Mouse (Mus musculus): ENCODE measurements around the gene Gif. TPM values are rescaled to one million over a fixed set of nuclear protein-coding genes. Genes with fewer than 3 reads are reported as not detected.

Gif gene
- polyA plus RNA-seq, 1 experiment from 2014 or later: not detected

DNA sequence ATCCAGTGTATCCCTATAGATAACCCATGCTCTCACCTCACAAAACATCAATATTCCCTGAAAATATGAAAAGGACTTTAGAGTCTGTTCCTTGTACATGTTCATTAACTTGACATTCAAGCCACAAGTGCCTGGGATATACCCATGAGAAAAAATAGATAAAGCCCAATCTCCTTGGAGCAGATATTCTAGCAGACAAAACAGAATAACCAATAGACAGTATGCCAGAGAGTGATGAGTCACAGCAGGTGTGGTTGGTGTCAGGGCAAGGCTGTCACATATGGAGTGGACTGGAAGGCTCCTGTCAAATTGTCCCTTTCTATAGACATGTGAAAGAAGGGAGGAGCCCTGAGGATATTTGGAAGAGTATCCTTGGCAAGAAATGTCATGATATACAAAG lies 1.7 kb upstream of the Gif start:
- H3K27ac ChIP-seq (ENCODE audit: low read length): no peak overlapping the region
- no peaks in the 10 kb centered on the region for H3K4me1 ChIP-seq (ENCODE audit: control insufficient read depth, insufficient read depth, low read length)
- no peaks in the 10 kb centered on the region for H3K27me3 ChIP-seq (replicated peaks; ENCODE audit: control insufficient read depth, insufficient read depth, low read length)
- no peak for ATAC-seq
- H3K9me3 ChIP-seq (ENCODE audit: control insufficient read depth, low read length): no peaks in the 10 kb centered on the region
- no peak overlapping the region for H3K9ac ChIP-seq (ENCODE audit: low read depth, low read length)
- no peaks in the 10 kb centered on the region for H3K36me3 ChIP-seq (ENCODE audit: control insufficient read depth, insufficient read depth, low read length)
- no peak overlapping the region for H3K4me2 ChIP-seq (ENCODE audit: low read depth, low read length)
- no peak overlapping the region for H3K4me3 ChIP-seq (ENCODE audit: low read length)

DNA sequence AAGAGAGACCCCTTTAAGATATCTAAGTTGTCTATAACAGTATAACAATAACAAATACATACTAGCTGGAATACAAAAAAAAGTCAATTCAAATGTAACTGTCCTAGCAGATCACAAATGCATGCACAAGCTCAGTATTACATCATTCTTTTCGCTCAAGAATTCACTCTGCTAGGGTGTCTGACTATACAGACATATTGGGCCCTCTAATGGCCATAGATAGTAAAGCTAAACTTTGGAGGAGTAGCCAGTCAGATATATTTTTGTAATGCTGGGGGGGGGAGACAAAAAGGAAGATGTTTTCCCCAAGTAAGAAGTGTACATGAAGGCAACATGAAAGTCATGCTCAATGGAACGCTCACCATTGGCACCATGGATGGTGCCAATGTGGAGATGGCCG lies 17.7 kb downstream of the Gif start:
- H3K9me3 ChIP-seq (ENCODE audit: control insufficient read depth, low read length): no peaks in the 10 kb centered on the region
- H3K27ac ChIP-seq (ENCODE audit: low read length): no peak overlapping the region
- H3K9ac ChIP-seq (ENCODE audit: low read depth, low read length): no peak overlapping the region
- ATAC-seq: no peak
- 76% methylated on average over 3 of the region's 3 CpGs for WGBS
- H3K4me3 ChIP-seq (ENCODE audit: low read length): no peak overlapping the region
- no peaks in the 10 kb centered on the region for H3K4me1 ChIP-seq (ENCODE audit: control insufficient read depth, insufficient read depth, low read length)
- H3K4me2 ChIP-seq (ENCODE audit: low read depth, low read length): no peak overlapping the region
- no peaks in the 10 kb centered on the region for H3K36me3 ChIP-seq (ENCODE audit: control insufficient read depth, insufficient read depth, low read length)
- H3K27me3 ChIP-seq (replicated peaks; ENCODE audit: control insufficient read depth, insufficient read depth, low read length): no peaks in the 10 kb centered on the region

GRCm38 (mm10) chr19:11766413-11766812 lies 19.1 kb downstream of the Gif start:
- Histone ChIP-seq H3K27ac (ENCODE audit: low read length) (no peak overlapping the region), H3K27me3 (replicated peaks; ENCODE audit: control insufficient read depth, insufficient read depth, low read length) (no peaks in the 10 kb centered on the region), H3K36me3 (ENCODE audit: control insufficient read depth, insufficient read depth, low read length) (no peaks in the 10 kb centered on the region), H3K4me1 (ENCODE audit: control insufficient read depth, insufficient read depth, low read length) (peaks cover 4% of the 10 kb centered on the region), H3K4me2 (ENCODE audit: low read depth, low read length) (no peak overlapping the region), H3K9me3 (ENCODE audit: control insufficient read depth, low read length) (no peaks in the 10 kb centered on the region), H3K9ac (ENCODE audit: low read depth, low read length) (no peak overlapping the region), H3K4me3 (ENCODE audit: low read length) (no peak overlapping the region)
- 67% methylated on average over 4 of the region's 4 CpGs for WGBS
- no peak for ATAC-seq

GRCm38 (mm10) chr19:11768163-11768562 lies 20.8 kb downstream of the Gif start:
- no peak for ATAC-seq
- 7% methylated on average over 3 of the region's 3 CpGs for WGBS
- Histone ChIP-seq H3K4me3 (ENCODE audit: low read length) (no peak overlapping the region), H3K36me3 (ENCODE audit: control insufficient read depth, insufficient read depth, low read length) (no peaks in the 10 kb centered on the region), H3K27ac (ENCODE audit: low read length) (no peak overlapping the region), H3K4me1 (ENCODE audit: control insufficient read depth, insufficient read depth, low read length) (peaks cover 4% of the 10 kb centered on the region), H3K9ac (ENCODE audit: low read depth, low read length) (no peak overlapping the region), H3K9me3 (ENCODE audit: control insufficient read depth, low read length) (no peaks in the 10 kb centered on the region), H3K27me3 (replicated peaks; ENCODE audit: control insufficient read depth, insufficient read depth, low read length) (no peaks in the 10 kb centered on the region), H3K4me2 (ENCODE audit: low read depth, low read length) (no peak overlapping the region)

DNA sequence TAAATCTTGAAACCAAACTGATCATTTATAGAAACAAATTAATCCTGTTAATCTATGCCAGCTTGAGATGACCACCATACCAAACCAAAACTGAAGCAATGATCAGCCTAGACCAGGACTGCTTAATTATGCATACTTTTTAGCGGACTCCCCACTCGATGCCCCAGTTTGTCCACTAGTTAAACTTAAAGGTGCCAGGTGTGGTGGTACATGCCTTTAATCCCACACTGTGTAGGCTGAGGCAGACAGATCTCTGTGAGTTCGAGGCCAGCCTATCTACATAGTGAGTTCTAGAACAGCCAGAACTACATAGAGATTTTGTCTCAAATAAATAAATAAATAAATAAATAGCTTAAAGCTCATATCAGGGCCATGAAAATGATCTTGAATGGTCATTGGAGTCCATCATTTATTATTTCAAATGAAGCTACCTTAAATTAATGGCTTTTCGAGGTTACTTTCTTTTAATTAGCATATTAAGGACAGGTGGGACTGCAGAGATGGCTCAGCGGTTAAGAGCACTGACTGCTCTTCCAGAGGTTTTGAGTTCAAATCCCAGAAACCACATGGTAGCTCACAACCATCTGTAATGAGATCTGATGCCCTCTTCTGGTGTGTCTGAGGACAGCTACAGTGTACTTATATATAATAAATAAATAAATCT lies 22.0 kb downstream of the Gif start:
- WGBS: 87% methylated on average over 5 of the region's 5 CpGs
- Histone ChIP-seq H3K27me3 (replicated peaks; ENCODE audit: control insufficient read depth, insufficient read depth, low read length) (no peaks in the 10 kb centered on the region), H3K36me3 (ENCODE audit: control insufficient read depth, insufficient read depth, low read length) (no peaks in the 10 kb centered on the region), H3K27ac (ENCODE audit: low read length) (no peak overlapping the region), H3K4me1 (ENCODE audit: control insufficient read depth, insufficient read depth, low read length) (peaks cover 4% of the 10 kb centered on the region), H3K4me2 (ENCODE audit: low read depth, low read length) (peak overlapping the region; percentile 66; the same call in 1 of the 2 replicates), H3K9me3 (ENCODE audit: control insufficient read depth, low read length) (no peaks in the 10 kb centered on the region), H3K4me3 (ENCODE audit: low read length) (no peak overlapping the region), H3K9ac (ENCODE audit: low read depth, low read length) (no peak overlapping the region)
- no peak for ATAC-seq

DNA sequence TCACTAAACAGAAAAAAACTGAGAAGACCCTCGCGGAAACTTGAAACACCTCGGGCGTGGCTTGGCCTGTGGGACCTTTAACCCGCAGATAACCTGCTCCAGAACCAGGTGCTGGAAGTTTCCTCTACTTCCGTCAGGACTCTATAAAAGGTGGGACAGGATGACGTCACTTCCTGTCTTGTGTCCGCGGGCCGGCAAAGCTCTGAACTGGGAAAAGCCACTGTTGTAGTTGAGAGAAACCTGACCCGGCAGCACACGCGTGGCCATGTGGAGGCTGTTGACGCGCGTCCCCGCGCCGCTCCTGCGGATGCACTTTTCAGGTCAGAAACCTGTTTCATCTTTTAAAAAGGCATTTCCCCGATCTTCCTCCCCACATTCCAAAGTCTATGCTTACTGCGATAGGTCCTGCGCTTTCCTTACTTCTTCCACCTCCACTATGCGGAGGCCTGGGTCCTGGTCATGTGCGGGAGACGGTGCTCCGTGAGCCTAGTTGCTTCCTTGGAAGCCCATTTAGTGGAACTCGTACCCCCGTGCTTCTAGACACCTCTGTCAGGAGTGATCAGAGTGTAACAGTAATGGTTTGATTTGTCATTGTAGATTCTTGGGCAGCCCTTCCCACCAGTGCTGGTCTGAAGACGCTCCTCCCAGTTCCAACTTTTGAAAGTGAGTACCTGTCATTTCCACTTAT lies 23.0 kb downstream of the Gif start, which contains the start of gene Mrpl16:
TSS of gene Mrpl16 (plus strand) at position 187 of the 688 bp plus-strand sequence.
- Histone ChIP-seq H3K4me1 (ENCODE audit: control insufficient read depth, insufficient read depth, low read length) (peaks cover 4% of the 10 kb centered on the region), H3K36me3 (ENCODE audit: control insufficient read depth, insufficient read depth, low read length) (no peaks in the 10 kb centered on the region), H3K27ac (ENCODE audit: low read length) (peak within 1 kb of the TSS; percentile 59), H3K4me2 (ENCODE audit: low read depth, low read length) (peak within 1 kb of the TSS; percentile 66), H3K9ac (ENCODE audit: low read depth, low read length) (peak within 1 kb of the TSS; percentile 75), H3K9me3 (ENCODE audit: control insufficient read depth, low read length) (no peaks in the 10 kb centered on the region), H3K4me3 (ENCODE audit: low read length) (peak within 1 kb of the TSS; percentile 67), H3K27me3 (replicated peaks; ENCODE audit: control insufficient read depth, insufficient read depth, low read length) (no peaks in the 10 kb centered on the region)
- peak; percentile 91 for ATAC-seq
- under 1% methylated on average over 30 of the region's 30 CpGs for WGBS

- Histone ChIP-seq H3K36me3 (ENCODE audit: control insufficient read depth, insufficient read depth, low read length) (peaks cover 3% of the 10 kb centered on the region; the same call in 1 of the 2 replicates), H3K4me1 (ENCODE audit: control insufficient read depth, insufficient read depth, low read length) (no peaks in the 10 kb centered on the region), H3K4me2 (ENCODE audit: low read depth, low read length) (no peak overlapping the region), H3K27me3 (replicated peaks; ENCODE audit: control insufficient read depth, insufficient read depth, low read length) (no peaks in the 10 kb centered on the region), H3K9ac (ENCODE audit: low read depth, low read length) (no peak overlapping the region), H3K9me3 (ENCODE audit: control insufficient read depth, low read length) (no peaks in the 10 kb centered on the region), H3K4me3 (ENCODE audit: low read length) (no peak overlapping the region), H3K27ac (ENCODE audit: low read length) (no peak overlapping the region)
- 61% methylated on average over 7 of the region's 7 CpGs for WGBS
- ATAC-seq: peak; percentile 59; the same call in 1 of the 2 replicates
Observed at GRCm38 (mm10) chr19:11777191-11777865, 30.0 kb downstream of the Gif start.

DNA sequence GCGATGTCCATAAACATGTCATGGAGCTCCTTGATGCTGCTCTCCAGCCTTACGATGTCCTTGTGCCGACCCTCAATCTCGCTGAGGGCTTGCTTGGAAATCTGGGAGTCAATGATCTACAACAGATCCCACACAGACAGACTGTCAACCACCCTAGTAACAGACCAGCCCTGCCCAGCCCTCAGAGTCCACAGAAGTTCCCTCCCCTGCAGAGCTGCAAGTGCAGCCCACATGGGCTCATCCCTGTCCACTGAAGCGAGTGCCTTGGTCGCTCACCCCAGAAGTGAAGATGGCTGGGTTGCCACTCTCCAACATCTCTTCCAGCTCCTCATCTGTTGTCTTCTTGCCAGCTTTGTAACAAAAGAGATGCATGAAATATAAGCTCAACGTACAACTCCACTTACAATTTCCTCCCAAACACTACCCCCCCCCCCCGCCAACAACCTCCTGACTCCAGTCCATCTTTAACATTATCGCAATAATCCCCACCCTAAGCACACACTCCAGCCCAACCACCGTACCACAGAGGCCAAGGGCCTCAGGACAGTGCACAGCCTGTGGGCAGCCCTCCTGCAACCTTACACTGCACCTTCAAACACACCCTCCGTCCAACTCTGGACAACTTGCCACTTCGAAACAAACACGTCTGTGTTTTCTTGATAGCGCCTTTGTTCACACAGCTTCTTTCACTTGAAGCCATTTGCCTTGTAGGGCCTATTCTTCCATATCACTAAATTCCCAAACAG lies 38.2 kb downstream of the Gif start:
- Histone ChIP-seq H3K4me2 (ENCODE audit: low read depth, low read length) (no peak overlapping the region), H3K36me3 (ENCODE audit: control insufficient read depth, insufficient read depth, low read length) (peaks cover 5% of the 10 kb centered on the region), H3K4me3 (ENCODE audit: low read length) (no peak overlapping the region), H3K9ac (ENCODE audit: low read depth, low read length) (no peak overlapping the region), H3K4me1 (ENCODE audit: control insufficient read depth, insufficient read depth, low read length) (no peaks in the 10 kb centered on the region), H3K9me3 (ENCODE audit: control insufficient read depth, low read length) (no peaks in the 10 kb centered on the region), H3K27me3 (replicated peaks; ENCODE audit: control insufficient read depth, insufficient read depth, low read length) (no peaks in the 10 kb centered on the region), H3K27ac (ENCODE audit: low read length) (no peak overlapping the region)
- WGBS: 92% methylated on average over 14 of the region's 14 CpGs
- ATAC-seq: no peak

DNA sequence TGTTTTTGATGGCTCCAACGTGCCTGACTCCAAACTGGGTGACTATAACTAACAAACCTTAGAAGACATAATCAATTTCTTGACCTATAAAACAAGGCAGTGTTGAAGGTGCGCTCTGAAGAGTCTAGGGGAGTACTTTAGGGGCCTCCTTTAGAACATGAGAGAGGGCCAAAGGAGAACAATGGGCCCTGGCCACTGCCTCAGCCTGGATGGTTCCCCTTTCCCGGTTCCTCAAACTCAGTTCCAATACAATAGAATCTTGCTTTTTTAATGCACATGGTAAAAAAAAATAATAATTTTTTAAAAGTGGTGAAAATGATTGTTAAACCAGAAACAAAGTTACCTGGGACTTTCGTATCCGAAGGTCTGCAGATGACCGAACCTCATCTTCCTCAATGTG lies 40.5 kb downstream of the Gif start:
- Histone ChIP-seq H3K27ac (ENCODE audit: low read length) (no peak overlapping the region), H3K36me3 (ENCODE audit: control insufficient read depth, insufficient read depth, low read length) (peaks cover 5% of the 10 kb centered on the region), H3K4me1 (ENCODE audit: control insufficient read depth, insufficient read depth, low read length) (no peaks in the 10 kb centered on the region), H3K27me3 (replicated peaks; ENCODE audit: control insufficient read depth, insufficient read depth, low read length) (no peaks in the 10 kb centered on the region), H3K4me2 (ENCODE audit: low read depth, low read length) (no peak overlapping the region), H3K4me3 (ENCODE audit: low read length) (no peak overlapping the region), H3K9ac (ENCODE audit: low read depth, low read length) (no peak overlapping the region), H3K9me3 (ENCODE audit: control insufficient read depth, low read length) (no peaks in the 10 kb centered on the region)
- no peak for ATAC-seq
- WGBS: 93% methylated on average over 6 of the region's 6 CpGs

Measured in intestine, embryonic 16.5 days (tissue).